Comparison of ENCODE assay signal across 9 mouse cellular contexts in the genomic region with DNA sequence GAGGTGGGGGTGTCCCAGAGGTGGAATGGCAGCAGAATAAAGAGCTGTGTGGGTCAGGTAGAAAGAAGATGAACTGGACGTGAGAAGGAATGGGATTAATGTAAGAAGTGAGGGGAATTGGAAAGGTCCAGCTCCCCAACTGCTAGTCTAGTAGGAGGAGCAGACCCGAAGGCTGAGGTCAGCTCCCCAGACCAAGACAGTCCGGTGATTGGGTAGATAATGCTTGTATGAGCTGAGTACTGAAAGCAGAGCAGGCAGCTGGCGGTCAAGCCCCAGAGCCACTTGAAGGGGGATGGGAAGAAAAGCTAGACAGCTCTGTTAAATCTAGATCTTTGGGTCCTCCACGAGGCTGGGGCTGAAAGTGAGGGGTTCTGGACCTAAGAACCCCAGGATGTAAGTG. TPM values are rescaled to one million over a fixed set of nuclear protein-coding genes. Genes with fewer than 3 reads are reported as not detected.
DNase-seq lines count a peak whose midpoint lies in the region; ATAC-seq and TF ChIP-seq lines count a peak whose summit lies in the region.
"Had no signal": no experiment of that assay in that cellular context is flagged by ENCODE, and none has a peak within 500 bp of the region (broad histone marks: within the 10 kb centered on the region; RNA-seq: fewer than 3 reads in every experiment).

No protein-coding gene starts in this region.

- no peak for TF ChIP-seq CTCF in layer of hippocampus, adult 2 months (conservative IDR thresholded peaks at IDR 0.05)
- TF ChIP-seq CTCF in olfactory bulb, adult 2 months (IDR thresholded peaks at IDR 0.05; ENCODE audit: insufficient read depth, low read depth, low read length), result no peak

- DNase-seq in layer of hippocampus, adult 2 months (ENCODE audit: low spot score in 2 of 2), result no peak
- DNase-seq in layer of hippocampus, postnatal 25 days (ENCODE audit: extremely low spot score in 1 of 2, low spot score in 1 of 2), result no peak
- DNase-seq in cerebellum, postnatal 36 days, result peak; percentile 16 to 26
- no peak for DNase-seq in yolk sac, embryonic 10.5 days (ENCODE audit: low spot score)
- no peak for DNase-seq in urinary bladder, adult 2 months (ENCODE audit: low spot score)

- H3K9me3 ChIP-seq in hindbrain, embryonic 15.5 days, result no peaks in the 10 kb centered on the region

- H3K9ac ChIP-seq in hindbrain, embryonic 15.5 days, result peak overlapping the region; percentile 88

- no peak for TF ChIP-seq POLR2A in olfactory bulb, adult 2 months (IDR thresholded peaks at IDR 0.05; ENCODE audit: insufficient read depth, low read depth, low read length)

- H3K27me3 ChIP-seq in hindbrain, embryonic 15.5 days, result peaks cover 13% of the 10 kb centered on the region

- peak overlapping the region; percentile 67 for H3K4me2 ChIP-seq in hindbrain, embryonic 15.5 days

- no peak for ATAC-seq in hindbrain, embryonic 15.5 days (ENCODE audit: low FRiP score, low read depth)
- no peak for ATAC-seq in megakaryocyte, adult 5-6 weeks (ENCODE audit: poor library complexity, severe bottlenecking)

- 5% methylated on average over 5 of the region's 5 CpGs for WGBS in hindbrain, embryonic 15.5 days
- 8% methylated on average over 5 of the region's 5 CpGs for WGBS in olfactory bulb, adult 2 months

- H3K36me3 ChIP-seq in hindbrain, embryonic 15.5 days, result no peaks in the 10 kb centered on the region

- peaks cover 28% of the 10 kb centered on the region for H3K4me1 ChIP-seq in hindbrain, embryonic 15.5 days (replicated peaks)
- H3K4me1 ChIP-seq in olfactory bulb, adult 2 months (ENCODE audit: control insufficient read depth, insufficient read depth, low read length), result peaks cover 24% of the 10 kb centered on the region

- peak overlapping the region; percentile 80 for H3K4me3 ChIP-seq in layer of hippocampus, adult 2 months
- peak overlapping the region; percentile 88 for H3K4me3 ChIP-seq in hindbrain, embryonic 15.5 days
- peak overlapping the region; percentile 77 for H3K4me3 ChIP-seq in olfactory bulb, adult 2 months (ENCODE audit: insufficient read depth, low read depth, low read length)
- H3K4me3 ChIP-seq: myocyte had no signal

- H3K27ac ChIP-seq in layer of hippocampus, adult 2 months, result peak overlapping the region; percentile 87
- peak overlapping the region; percentile 87 for H3K27ac ChIP-seq in hindbrain, embryonic 15.5 days (replicated peaks)
- 0 out of 2 replicates have a peak overlapping the region, but pooled peaks have one; percentile 6 for H3K27ac ChIP-seq in olfactory bulb, adult 2 months (ENCODE audit: insufficient read depth, low read depth, low read length)

RNA-seq across cellular contexts. Expression of a gene that starts 0.8 kb away (rescaled TPM):
- total RNA-seq in layer of hippocampus, adult 2 months (2021), result 100 to 1,000 TPM; 128 to 138 TPM
- total RNA-seq in layer of hippocampus, postnatal 25 days (2021), result 100 to 1,000 TPM; 140 TPM
- 3.9 and 4.1 TPM in 2 replicates for polyA plus RNA-seq in hindbrain, embryonic 15.5 days (2015; fragmentation: Nextera tagmentation; extraction: Ambion mirVana)
- polyA plus RNA-seq in olfactory bulb, adult 2 months (2012; ENCODE audit: insufficient read depth, insufficient read length, low replicate concordance, missing spikeins), result not detected in 2 replicates
- total RNA-seq in megakaryocyte, adult 5-6 weeks (2015), result not detected in 2 replicates
- total RNA-seq in megakaryocyte, adult 5-6 weeks (2017), result not detected in 2 replicates
- polyA plus RNA-seq in urinary bladder, adult 2 months (2012; rRNA removed), result 11.8 and 21.5 TPM in 2 replicates

RNA-seq across cellular contexts. Expression of a gene that starts 44.6 kb away (rescaled TPM):
- total RNA-seq in layer of hippocampus, adult 2 months (2021), result 100 to 1,000 TPM; 518 to 547 TPM
- total RNA-seq in layer of hippocampus, postnatal 25 days (2021), result 100 to 1,000 TPM; 540 to 555 TPM
- 2.0 and 2.1 TPM in 2 replicates for polyA plus RNA-seq in hindbrain, embryonic 15.5 days (2015; fragmentation: Nextera tagmentation; extraction: Ambion mirVana)
- polyA plus RNA-seq in olfactory bulb, adult 2 months (2012; ENCODE audit: insufficient read depth, insufficient read length, low replicate concordance, missing spikeins), result not detected in 2 replicates
- total RNA-seq in megakaryocyte, adult 5-6 weeks (2015), result 1.3 and 1.6 TPM in 2 replicates
- total RNA-seq in megakaryocyte, adult 5-6 weeks (2017), result 0.81 and 0.92 TPM in 2 replicates
- polyA plus RNA-seq in urinary bladder, adult 2 months (2012; rRNA removed), result 1.6 and 2.4 TPM in 2 replicates

RNA-seq across cellular contexts. Expression of a gene that starts 44.7 kb away (rescaled TPM):
- total RNA-seq in layer of hippocampus, adult 2 months (2021), result 10 to 100 TPM; 52.5 to 60.1 TPM
- 10 to 100 TPM; 73.5 to 82.2 TPM for total RNA-seq in layer of hippocampus, postnatal 25 days (2021)
- 37.8 and 40.7 TPM in 2 replicates for polyA plus RNA-seq in hindbrain, embryonic 15.5 days (2015; fragmentation: Nextera tagmentation; extraction: Ambion mirVana)
- polyA plus RNA-seq in olfactory bulb, adult 2 months (2012; ENCODE audit: insufficient read depth, insufficient read length, low replicate concordance, missing spikeins), result not detected in 2 replicates
- 246 and 261 TPM in 2 replicates for total RNA-seq in megakaryocyte, adult 5-6 weeks (2015)
- 75.7 and 78.5 TPM in 2 replicates for total RNA-seq in megakaryocyte, adult 5-6 weeks (2017)
- polyA plus RNA-seq in urinary bladder, adult 2 months (2012; rRNA removed), result 303 and 327 TPM in 2 replicates

RNA-seq across cellular contexts. Expression of a gene that starts 56.9 kb away (rescaled TPM):
- 100 to 1,000 TPM; 411 to 415 TPM for total RNA-seq in layer of hippocampus, adult 2 months (2021)
- 100 to 1,000 TPM; 380 to 428 TPM for total RNA-seq in layer of hippocampus, postnatal 25 days (2021)
- 11.5 and 14.6 TPM in 2 replicates for polyA plus RNA-seq in hindbrain, embryonic 15.5 days (2015; fragmentation: Nextera tagmentation; extraction: Ambion mirVana)
- polyA plus RNA-seq in olfactory bulb, adult 2 months (2012; ENCODE audit: insufficient read depth, insufficient read length, low replicate concordance, missing spikeins), result not detected in 2 replicates
- total RNA-seq in megakaryocyte, adult 5-6 weeks (2015), result not detected in 2 replicates
- not detected in 2 replicates for total RNA-seq in megakaryocyte, adult 5-6 weeks (2017)
- polyA plus RNA-seq in urinary bladder, adult 2 months (2012; rRNA removed), result 0.15 TPM in 1 of 2 replicates, not detected in the other

Comparison
In these comparisons a context has a peak if more than half of its experiments do, and no peak if none do; other contexts are left out.
1. DNase-seq: peak in cerebellum, postnatal 36 days (2 of 2); none in layer of hippocampus, adult 2 months (0 of 2), layer of hippocampus, postnatal 25 days (0 of 2), yolk sac, embryonic 10.5 days (single experiment) and urinary bladder, adult 2 months (single experiment).
2. H3K27ac ChIP-seq: peak in every context shown above with its lines; median percentile 87 in layer of hippocampus, adult 2 months; 87 in hindbrain, embryonic 15.5 days; 6 in olfactory bulb, adult 2 months.
3. RNA of a gene that starts 0.8 kb away (total RNA-seq): 140 TPM in layer of hippocampus, postnatal 25 days and 128 to 138 TPM in layer of hippocampus, adult 2 months; not detected in megakaryocyte, adult 5-6 weeks; every median in the first group is over 100 times any median in the second.
4. RNA of a gene that starts 44.6 kb away (total RNA-seq): 540 to 555 TPM in layer of hippocampus, postnatal 25 days and 518 to 547 TPM in layer of hippocampus, adult 2 months; 0.81 to 1.6 TPM in megakaryocyte, adult 5-6 weeks; every median in the first group is over 100 times any median in the second.
5. Peak in every context shown above with its lines, with median percentiles within 50 percentile points of each other: H3K4me3 ChIP-seq.